Mouse (Mus musculus) limb, embryonic 13.5 days (tissue): ENCODE results near the gene Osgep. TPM values are rescaled to one million over a fixed set of nuclear protein-coding genes. Genes with fewer than 3 reads are reported as not detected.
"Not testable (repeated sequence)": the region's sequence is repeated elsewhere in the genome, so short reads cannot be mapped to it uniquely, and the experiment has no call there.

Source experiments
- ATAC-seq: fragments of 200-750 bp; cut with Nextera tagmentation; 2 replicates; pipeline ENCODE4 v1.8.0; 2017; ENCODE audit warnings: low read depth, moderate number of reproducible peaks, moderate TSS enrichment; ENCODE audit not compliant: low FRiP score
- H3K27ac ChIP-seq: fragments of 300-500 bp; sonication (generic); 2 replicates; pipeline ENCODE4 v1.5.1; 2015; ENCODE audit warnings: inconsistent platforms, mild to moderate bottlenecking, moderate library complexity
- H3K27me3 ChIP-seq: fragments of 300-500 bp; sonication (generic); 2 replicates; pipeline ENCODE4 v1.6.1; 2015; ENCODE audit warnings: mild to moderate bottlenecking, inconsistent platforms
- H3K36me3 ChIP-seq: fragments of 300-500 bp; sonication (generic); 2 replicates; pipeline ENCODE4 v1.6.1; 2015; ENCODE audit warnings: inconsistent platforms, mild to moderate bottlenecking, moderate library complexity
- H3K4me1 ChIP-seq: fragments of 300-500 bp; sonication (generic); 2 replicates; pipeline ENCODE4 v1.6.1; 2015; ENCODE audit warnings: inconsistent platforms
- H3K4me2 ChIP-seq: fragments of 300-500 bp; sonication (generic); replicated peaks from 2 replicates; pipeline ENCODE4 v1.6.1; 2015; ENCODE audit warnings: inconsistent platforms, mild to moderate bottlenecking, moderate library complexity
- H3K4me3 ChIP-seq: fragments of 300-500 bp; sonication (generic); 2 replicates; pipeline ENCODE4 v1.5.1; 2015; ENCODE audit warnings: moderate library complexity, mild to moderate bottlenecking, inconsistent platforms
- H3K9ac ChIP-seq: fragments of 300-500 bp; sonication (generic); 2 replicates; pipeline ENCODE4 v1.6.1; 2015; ENCODE audit warnings: mild to moderate bottlenecking, inconsistent platforms
- H3K9me3 ChIP-seq: fragments of 300-500 bp; sonication (generic); 2 replicates; pipeline ENCODE4 v1.6.1; 2016; ENCODE audit warnings: inconsistent platforms
- WGBS: fragments of 180-500 bp; shearing (Covaris S2); methylation state at CpG from one replicate; pipeline ENCODE4 v1.1.7; 2015; 5-methylcytosine and 5-hydroxymethylcytosine counted together
- polyA plus RNA-seq: library from polyadenylated mRNA; unstranded; fragments of >200 nt; fragmentation: Nextera tagmentation; extraction: Ambion mirVana; gene quantifications from 2 replicates; pipeline ENCODE4 v1.2.1, GENCODE M21; 2015

Osgep gene
- polyA plus RNA-seq, 1 experiment from 2014 or later, result 177 TPM

GRCm38 (mm10) chr14:50955487-50955886 is 30.8 kb upstream of the Osgep start:
- Histone ChIP-seq H3K4me2 (no peak overlapping the region), H3K9ac (no peak overlapping the region), H3K4me1 (no peaks in the 10 kb centered on the region), H3K27me3 (no peaks in the 10 kb centered on the region), H3K36me3 (peaks cover 15% of the 10 kb centered on the region), H3K4me3 (no peak overlapping the region), H3K9me3 (no peaks in the 10 kb centered on the region), H3K27ac (no peak overlapping the region)
- 91% methylated on average over 10 of the region's 10 CpGs for WGBS
- no peak for ATAC-seq

GRCm38 (mm10) chr14:50945526-50945925 is 20.8 kb upstream of the Osgep start:
- H3K36me3 ChIP-seq, ATAC-seq: not testable (repeated sequence)

GRCm38 (mm10) chr14:50945081-50945480 is 20.4 kb upstream of the Osgep start:
- not testable (repeated sequence) for H3K4me1 ChIP-seq, ATAC-seq, H3K27me3 ChIP-seq, H3K36me3 ChIP-seq, H3K9me3 ChIP-seq
- Histone ChIP-seq H3K9ac (peak overlapping the region; percentile 63), H3K27ac (peak overlapping the region; percentile 89; the same call in 1 of the 2 replicates), H3K4me2 (peak overlapping the region; percentile 66), H3K4me3 (peak overlapping the region; percentile 51)
- 3% methylated on average over 6 of the region's 6 CpGs for whole genome bisulfite sequencing

More at GRCm38 (mm10) chr14:50945526-50945925, 20.8 kb upstream of the Osgep start:
- not testable (repeated sequence) for H3K27me3 ChIP-seq, H3K4me1 ChIP-seq, H3K9me3 ChIP-seq, H3K27ac ChIP-seq
- Histone ChIP-seq H3K4me3 (peak overlapping the region; percentile 51), H3K4me2 (peak overlapping the region; percentile 66), H3K9ac (peak overlapping the region; percentile 63; the same call in 1 of the 2 replicates)
- WGBS, result 27% methylated on average over 3 of the region's 3 CpGs

DNA sequence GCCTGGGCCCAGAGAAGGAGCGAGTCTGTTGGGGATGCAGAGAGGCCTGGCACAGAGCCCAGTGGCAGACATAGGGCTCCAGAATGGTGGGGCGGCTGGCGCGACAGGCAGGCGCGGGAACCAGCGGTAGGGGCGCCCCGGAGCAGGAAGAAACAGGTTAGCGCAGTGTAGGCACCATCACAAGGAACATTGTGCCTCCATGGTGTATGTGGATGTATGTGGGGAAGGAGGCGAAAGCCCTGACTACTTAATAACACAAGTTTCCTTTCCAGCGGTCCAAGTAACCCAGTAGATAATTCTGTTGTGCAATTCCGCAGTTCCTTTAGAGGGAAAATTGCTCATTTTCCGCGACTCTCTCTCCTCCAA is 20.0 kb upstream of the Osgep start:
- Histone ChIP-seq H3K9ac (peak overlapping the region; percentile 63), H3K27ac (peak overlapping the region; percentile 89), H3K4me2 (peak overlapping the region; percentile 66), H3K4me3 (peak overlapping the region; percentile 51)
- 1% methylated on average over 14 of the region's 15 CpGs for WGBS
- peak; percentile 94 for ATAC-seq
- not testable (repeated sequence) for H3K27me3 ChIP-seq, H3K9me3 ChIP-seq, H3K4me1 ChIP-seq, H3K36me3 ChIP-seq

DNA sequence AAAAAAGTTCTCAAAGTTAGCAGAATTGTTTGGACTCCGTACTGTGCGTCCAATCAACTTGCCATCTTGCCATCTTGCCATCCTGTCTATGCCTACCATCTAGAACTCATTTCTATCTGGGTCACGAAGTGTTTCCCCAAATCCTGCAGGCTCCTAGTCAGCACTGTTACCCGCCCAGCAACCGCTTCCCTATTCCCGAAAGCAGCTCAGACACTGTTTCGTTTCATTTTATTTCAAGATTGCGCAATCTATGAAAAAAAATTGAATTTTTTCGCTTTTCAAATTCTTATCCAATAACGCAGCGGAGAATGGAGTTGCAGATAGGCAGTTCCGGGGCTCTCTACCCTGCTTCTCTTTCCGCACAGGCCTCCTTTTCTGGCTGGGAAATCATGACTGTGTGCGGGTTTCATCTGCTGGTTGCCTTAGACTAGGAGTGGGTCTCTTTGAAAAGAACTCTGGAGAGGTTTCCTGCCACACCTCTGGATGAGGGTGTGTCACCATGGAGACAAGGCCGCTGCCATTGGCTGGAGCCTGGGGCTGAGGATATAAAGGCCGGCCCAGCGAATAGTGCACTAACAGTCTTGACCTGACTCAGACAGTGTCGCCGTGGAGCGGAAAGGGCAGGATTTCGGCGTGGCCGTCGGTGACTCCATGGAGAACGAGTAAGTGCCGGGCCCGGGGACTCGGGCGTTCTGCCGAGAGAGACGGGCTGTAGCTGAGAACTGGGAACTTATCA is 19.4 kb upstream of the Osgep start, which contains the start of gene Gm49342:
Gene Gm49342, plus strand, starts transcription at position 586 of the 736 bp plus-strand sequence.
- Histone ChIP-seq H3K9ac (peak within 1 kb of the TSS; percentile 63), H3K4me1 (peaks cover 8% of the 10 kb centered on the region; the same call in 1 of the 2 replicates), H3K27me3 (no peaks in the 10 kb centered on the region), H3K4me2 (peak within 1 kb of the TSS; percentile 66), H3K27ac (peak within 1 kb of the TSS; percentile 89), H3K4me3 (peak within 1 kb of the TSS; percentile 51), H3K9me3 (no peaks in the 10 kb centered on the region), H3K36me3 (peaks cover 4% of the 10 kb centered on the region)
- peak; percentile 97 for ATAC-seq
- 19% methylated on average over 31 of the region's 31 CpGs for WGBS

DNA sequence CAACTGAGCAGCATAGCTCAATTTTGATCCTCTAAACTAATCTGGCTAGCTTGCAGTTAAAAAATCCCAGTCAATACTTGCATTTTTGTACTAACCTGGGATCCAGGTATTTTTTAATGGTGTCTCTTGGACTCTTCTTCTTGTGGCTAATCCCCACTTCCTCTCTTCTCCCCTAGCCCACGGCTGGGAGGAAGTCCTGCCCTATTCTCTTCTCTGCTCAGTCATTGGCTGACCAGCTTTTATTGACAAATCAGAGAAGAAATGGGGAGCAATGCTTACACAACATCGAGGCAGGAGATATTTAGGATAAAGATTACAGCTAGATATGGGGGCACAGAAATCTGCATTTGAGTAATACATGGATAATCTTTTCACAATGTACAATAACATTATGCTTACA is 14.2 kb upstream of the Osgep start:
- 33% methylated on average over 2 of the region's 2 CpGs for WGBS
- Histone ChIP-seq H3K4me2 (no peak overlapping the region), H3K9me3 (no peaks in the 10 kb centered on the region), H3K4me3 (no peak overlapping the region), H3K9ac (no peak overlapping the region), H3K36me3 (no peaks in the 10 kb centered on the region), H3K27ac (no peak overlapping the region), H3K4me1 (peaks cover 2% of the 10 kb centered on the region; the same call in 1 of the 2 replicates), H3K27me3 (no peaks in the 10 kb centered on the region)
- ATAC-seq, result no peak

GRCm38 (mm10) chr14:50938119-50938908 is 13.6 kb upstream of the Osgep start:
- WGBS, result 90% methylated on average over 3 of the region's 3 CpGs
- no peak for ATAC-seq
- Histone ChIP-seq H3K4me1 (no peaks in the 10 kb centered on the region), H3K27ac (no peak overlapping the region), H3K27me3 (no peaks in the 10 kb centered on the region), H3K36me3 (no peaks in the 10 kb centered on the region), H3K9me3 (no peaks in the 10 kb centered on the region), H3K9ac (no peak overlapping the region), H3K4me3 (no peak overlapping the region), H3K4me2 (no peak overlapping the region)

GRCm38 (mm10) chr14:50936649-50937048 is 12.0 kb upstream of the Osgep start:
- Histone ChIP-seq H3K36me3 (no peaks in the 10 kb centered on the region), H3K9ac (no peak overlapping the region), H3K4me1 (0 out of 2 replicates have a peak, but pooled peaks cover 5% of the 10 kb centered on the region), H3K4me2 (no peak overlapping the region), H3K4me3 (no peak overlapping the region), H3K27me3 (no peaks in the 10 kb centered on the region), H3K9me3 (no peaks in the 10 kb centered on the region), H3K27ac (no peak overlapping the region)
- 76% methylated on average over 1 of the region's 1 CpGs for WGBS
- ATAC-seq, result no peak

DNA sequence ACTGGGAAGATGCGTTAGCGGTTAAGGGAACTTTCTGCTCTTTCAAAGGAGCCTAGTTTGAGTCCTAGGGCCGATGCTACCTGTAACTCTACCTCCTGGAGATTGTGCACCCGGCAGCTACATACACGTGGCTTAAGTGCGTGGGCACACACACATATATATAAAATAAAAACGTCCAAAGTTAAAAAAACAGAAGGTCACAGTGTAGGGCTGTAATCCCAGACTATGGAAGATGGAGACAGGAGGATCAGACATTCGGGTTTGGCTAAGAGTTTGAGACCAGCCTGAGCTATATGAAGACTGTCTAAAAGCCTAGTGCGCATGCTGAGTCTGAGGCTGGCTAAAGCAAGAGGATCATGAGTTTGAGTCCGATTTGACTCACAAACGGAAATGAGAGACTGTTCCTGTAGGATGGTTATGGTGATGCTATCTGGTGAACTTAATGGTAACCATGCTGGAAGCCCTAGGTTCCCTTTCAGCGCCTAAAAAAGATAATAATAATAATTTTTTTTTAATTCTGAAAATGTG is 6.9 kb upstream of the Osgep start:
- Histone ChIP-seq H3K27ac (peak overlapping the region; percentile 79), H3K9me3 (no peaks in the 10 kb centered on the region), H3K36me3 (peaks cover 30% of the 10 kb centered on the region), H3K4me2 (peak overlapping the region; percentile 65), H3K9ac (peak overlapping the region; percentile 60), H3K4me1 (peaks cover 20% of the 10 kb centered on the region), H3K4me3 (peak overlapping the region; percentile 98), H3K27me3 (no peaks in the 10 kb centered on the region)
- no peak for ATAC-seq
- WGBS, result 12% methylated on average over 12 of the region's 12 CpGs

GRCm38 (mm10) chr14:50930754-50931492 is 6.2 kb upstream of the Osgep start, which contains the start of the genes Pip4p1 and Pnp:
Gene Pip4p1, minus strand, starts transcription at chr14:50930856.
Gene Pnp, plus strand, starts transcription at chr14:50931082.
- under 1% methylated on average over 63 of the region's 68 CpGs for WGBS
- Histone ChIP-seq H3K27ac (peak within 1 kb of the TSS; percentile 79), H3K4me2 (peak within 1 kb of the TSS; percentile 89), H3K4me3 (peak within 1 kb of the TSS; percentile 98), H3K9ac (peak within 1 kb of the TSS; percentile 99), H3K4me1 (peaks cover 26% of the 10 kb centered on the region), H3K27me3 (no peaks in the 10 kb centered on the region), H3K36me3 (peaks cover 37% of the 10 kb centered on the region), H3K9me3 (no peaks in the 10 kb centered on the region)
- ATAC-seq, result peak; percentile 100

DNA sequence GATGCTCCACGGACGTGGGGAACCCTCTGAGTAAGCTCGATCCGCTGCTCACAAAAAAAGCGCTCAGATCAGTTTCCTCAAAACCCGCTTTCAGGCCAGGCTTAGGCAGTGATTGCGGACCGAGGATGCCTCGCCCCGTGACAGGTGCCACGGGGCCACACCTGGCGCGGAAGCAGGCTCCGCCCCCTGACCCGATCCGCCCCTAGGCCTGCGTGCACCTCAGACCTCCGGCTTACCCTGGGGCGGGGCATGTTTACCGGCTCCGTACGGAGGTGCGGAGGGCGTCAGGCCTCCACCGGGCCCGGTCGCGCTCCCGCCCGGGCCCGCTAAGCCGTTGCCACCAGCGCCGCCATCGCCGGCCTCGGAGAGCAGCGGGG is 5.7 kb upstream of the Osgep start:
- ATAC-seq, result peak; percentile 28
- Histone ChIP-seq H3K27ac (peak overlapping the region; percentile 76; the same call in 1 of the 2 replicates), H3K9me3 (no peaks in the 10 kb centered on the region), H3K9ac (peak overlapping the region; percentile 99), H3K36me3 (peaks cover 37% of the 10 kb centered on the region), H3K27me3 (no peaks in the 10 kb centered on the region), H3K4me1 (peaks cover 30% of the 10 kb centered on the region), H3K4me2 (peak overlapping the region; percentile 89), H3K4me3 (peak overlapping the region; percentile 98)
- WGBS, result under 1% methylated on average over 37 of the region's 38 CpGs
